In the genomic region with DNA sequence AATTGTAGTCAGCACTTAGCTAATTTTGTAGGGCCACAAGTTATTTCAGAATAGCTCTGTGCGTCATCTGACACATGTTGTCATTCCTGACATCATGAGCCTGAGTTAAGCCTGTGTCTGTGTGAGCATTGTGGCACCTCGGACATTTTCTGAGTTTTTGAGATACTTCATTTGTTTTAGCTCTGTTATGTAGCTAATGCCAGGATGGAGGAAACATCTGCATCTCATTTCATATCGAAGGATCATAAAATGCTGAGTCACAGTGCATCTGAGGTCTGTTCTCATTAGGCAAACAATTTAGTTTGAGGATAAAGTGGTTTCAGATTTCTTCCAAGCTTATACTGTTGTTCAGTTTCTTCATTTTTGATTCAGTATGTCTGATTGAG, we compare ENCODE assay signal across 16 mouse cellular contexts. TPM values are rescaled to one million over a fixed set of nuclear protein-coding genes. Genes with fewer than 3 reads are reported as not detected.
DNase-seq lines count a peak whose midpoint lies in the region; TF ChIP-seq lines count a peak whose summit lies in the region.
"Had no signal": no experiment of that assay in that cellular context is flagged by ENCODE, and none has a peak within 500 bp of the region (broad histone marks: within the 10 kb centered on the region; RNA-seq: fewer than 3 reads in every experiment).

No protein-coding gene starts in this region.

- H3K4me3 ChIP-seq in layer of hippocampus, adult 2 months: no peak overlapping the region
- peak overlapping the region; percentile 18 to 92 for H3K4me3 ChIP-seq in MEL (ENCODE audit: control insufficient read depth in 1 of 2, insufficient read depth in 1 of 2, low read depth in 2 of 2, low read length in 2 of 2)
- H3K4me3 ChIP-seq: hindbrain, embryonic 13.5 days; midbrain, embryonic 12.5 days; neural tube, embryonic 13.5 days had no signal

- H3K4me1 ChIP-seq in MEL (ENCODE audit: control insufficient read depth in 1 of 2, insufficient read depth in 2 of 2, low read length in 2 of 2): peaks cover 24 to 25% of the 10 kb centered on the region in 2 experiments

- no peaks in the 10 kb centered on the region for H3K27me3 ChIP-seq in MEL (ENCODE audit: control insufficient read depth in 1 of 2, insufficient read depth in 2 of 2, low read length in 2 of 2)
- H3K27me3 ChIP-seq: hindbrain, embryonic 13.5 days; midbrain, embryonic 12.5 days; neural tube, embryonic 13.5 days; Patski had no signal

- peaks cover 11 to 50% of the 10 kb centered on the region in 2 experiments for H3K36me3 ChIP-seq in MEL (ENCODE audit: control insufficient read depth in 1 of 2, insufficient read depth in 2 of 2, low read length in 2 of 2)

- no peaks in the 10 kb centered on the region for H3K9me3 ChIP-seq in MEL (replicated peaks; ENCODE audit: insufficient read depth, low read length)
- H3K9me3 ChIP-seq: hindbrain, embryonic 13.5 days; midbrain, embryonic 12.5 days; neural tube, embryonic 13.5 days had no signal

- DNase-seq in layer of hippocampus, adult 2 months (ENCODE audit: low spot score in 2 of 2): no peak
- no peak for DNase-seq in layer of hippocampus, adult 8-10 months (ENCODE audit: low spot score in 2 of 2)
- DNase-seq in MEL (ENCODE audit: low read depth, low spot score): peak; percentile 85
- peak; percentile 23 for DNase-seq in brain, adult 2 months (ENCODE audit: low read depth, low spot score)
- DNase-seq in induced T-regulatory cell, adult 2 months (ENCODE audit: low read depth): peak; percentile 30
- DNase-seq in urinary bladder, postnatal 14 days (ENCODE audit: low spot score): no peak
- DNase-seq in cerebellum, postnatal 4 days (ENCODE audit: low spot score in 2 of 2): no peak
- DNase-seq: adrenal gland, adult 8-10 months; cerebellum, adult 2 months; gastrocnemius, postnatal 14 days; right cerebral cortex, postnatal 14 days had no signal

- peak; percentile 69 to 75; a peak in 3 of 4 replicates for TF ChIP-seq EP300 in MEL (IDR thresholded peaks at IDR 0.05; ENCODE audit: low read depth in 1 of 2, low read length in 2 of 2)

- H3K9ac ChIP-seq in MEL (ENCODE audit: control insufficient read depth, low read depth, low read length, poor library complexity, severe bottlenecking): peak overlapping the region; percentile 48
- H3K9ac ChIP-seq: hindbrain, embryonic 13.5 days; midbrain, embryonic 12.5 days; neural tube, embryonic 13.5 days had no signal

- TF ChIP-seq CTCF in layer of hippocampus, adult 2 months (conservative IDR thresholded peaks at IDR 0.05): no peak
- TF ChIP-seq CTCF in MEL (IDR thresholded peaks at IDR 0.05 in 2 of 3, conservative IDR thresholded peaks at IDR 0.05 in 1 of 3; ENCODE audit: control insufficient read depth in 1 of 3, insufficient read depth in 1 of 3, low read depth in 2 of 3, low read length in 3 of 3, poor library complexity in 1 of 3, severe bottlenecking in 1 of 3): no peak

- TF ChIP-seq RAD21 in MEL (IDR thresholded peaks at IDR 0.05; ENCODE audit: low read depth, low read length): no peak

- no peak for TF ChIP-seq POLR2A in MEL (IDR thresholded peaks at IDR 0.05; ENCODE audit: control insufficient read depth in 1 of 2, insufficient read depth in 1 of 2, low read depth in 1 of 2, low read length in 2 of 2, poor library complexity in 1 of 2)

- H3K27ac ChIP-seq in layer of hippocampus, adult 2 months: 0 out of 2 replicates have a peak overlapping the region, but pooled peaks have one; percentile 54
- peak overlapping the region; percentile 65 for H3K27ac ChIP-seq in MEL (ENCODE audit: control insufficient read depth, low read depth, low read length)
- H3K27ac ChIP-seq: hindbrain, embryonic 13.5 days; kidney, postnatal 0 days; midbrain, embryonic 12.5 days; neural tube, embryonic 13.5 days had no signal

- peaks cover 21% of the 10 kb centered on the region for H3K79me2 ChIP-seq in MEL (ENCODE audit: control insufficient read depth, insufficient read depth, low read length, poor library complexity)

TF ChIP-seq in MEL, 35 proteins besides CTCF, POLR2A, EP300 and RAD21:
- no peak for TF ChIP-seq POLR2AphosphoS2 (IDR thresholded peaks at IDR 0.05; ENCODE audit: low read length)
- TF ChIP-seq ZC3H11A (IDR thresholded peaks at IDR 0.05; ENCODE audit: low read depth, low read length): no peak
- peak; percentile 22; the same call in 1 of the 2 replicates for TF ChIP-seq TCF12 (IDR thresholded peaks at IDR 0.05; ENCODE audit: low read depth, low read length)
- no peak for TF ChIP-seq ZKSCAN1 (IDR thresholded peaks at IDR 0.05; ENCODE audit: low read depth, low read length)
- peak; percentile 97 for TF ChIP-seq GABPA (IDR thresholded peaks at IDR 0.05; ENCODE audit: low read depth, low read length)
- TF ChIP-seq TAL1 (IDR thresholded peaks at IDR 0.05; ENCODE audit: low read length): peak; percentile 12; the same call in 1 of the 2 replicates
- peak; percentile 57; the same call in 1 of the 2 replicates for TF ChIP-seq MYC (IDR thresholded peaks at IDR 0.05; ENCODE audit: low read depth, low read length)
- TF ChIP-seq HCFC1 (IDR thresholded peaks at IDR 0.05; ENCODE audit: low read depth, low read length): no peak
- TF ChIP-seq ZMIZ1 (IDR thresholded peaks at IDR 0.05; ENCODE audit: low read depth, low read length): no peak
- TF ChIP-seq ETS1 (IDR thresholded peaks at IDR 0.05; ENCODE audit: low read depth, low read length): peak; percentile 91
- no peak for TF ChIP-seq MYB (IDR thresholded peaks at IDR 0.05; ENCODE audit: low read depth, low read length)
- peak; percentile 72; the same call in 1 of the 2 replicates for TF ChIP-seq SIN3A (IDR thresholded peaks at IDR 0.05; ENCODE audit: low read length)
- TF ChIP-seq MAX (IDR thresholded peaks at IDR 0.05; ENCODE audit: low read length): no peak
- peak; percentile 20; the same call in 1 of the 2 replicates for TF ChIP-seq NELFE (IDR thresholded peaks at IDR 0.05; ENCODE audit: low read depth, low read length)
- peak; percentile 40; the same call in 1 of the 2 replicates for TF ChIP-seq GATA1 (IDR thresholded peaks at IDR 0.05; ENCODE audit: low read depth, low read length)
- no peak for TF ChIP-seq NRF1 (IDR thresholded peaks at IDR 0.05; ENCODE audit: insufficient read depth, low read depth, low read length, poor library complexity, severe bottlenecking)
- no peak for TF ChIP-seq UBTF (IDR thresholded peaks at IDR 0.05; ENCODE audit: borderline replicate concordance, insufficient read depth, low read depth, low read length)
- TF ChIP-seq RCOR1 (IDR thresholded peaks at IDR 0.05; ENCODE audit: low read depth, low read length): peak; percentile 84
- TF ChIP-seq TBP (IDR thresholded peaks at IDR 0.05; ENCODE audit: low read depth, low read length): 0 out of 2 replicates have a peak, but pooled peaks have one; percentile 37
- no peak for TF ChIP-seq ELF1 (IDR thresholded peaks at IDR 0.05; ENCODE audit: low read depth, low read length)
- TF ChIP-seq MAFK (IDR thresholded peaks at IDR 0.05; ENCODE audit: borderline replicate concordance, low read depth, low read length): peak; percentile 84
- no peak for TF ChIP-seq USF1 (IDR thresholded peaks at IDR 0.05; ENCODE audit: low read depth, low read length)
- peak; percentile 72 for TF ChIP-seq MXI1 (IDR thresholded peaks at IDR 0.05; ENCODE audit: low read depth, low read length)
- no peak for TF ChIP-seq JUND (IDR thresholded peaks at IDR 0.05; ENCODE audit: low read depth, low read length)
- TF ChIP-seq MAZ (IDR thresholded peaks at IDR 0.05; ENCODE audit: low read depth, low read length): no peak
- no peak for TF ChIP-seq USF2 (IDR thresholded peaks at IDR 0.05; ENCODE audit: borderline replicate concordance in 1 of 2, insufficient read depth in 1 of 2, low read depth in 1 of 2, low read length in 2 of 2)
- no peak for TF ChIP-seq CHD1 (IDR thresholded peaks at IDR 0.05; ENCODE audit: low read depth, low read length)
- TF ChIP-seq BHLHE40 (IDR thresholded peaks at IDR 0.05; ENCODE audit: borderline replicate concordance, low read depth, low read length): no peak
- no peak for TF ChIP-seq ZNF384 (IDR thresholded peaks at IDR 0.05; ENCODE audit: low read depth, low read length)

RNA-seq across cellular contexts. Expression of a gene that starts 2.5 kb away (rescaled TPM):
- total RNA-seq in layer of hippocampus, adult 2 months (2021): 100 to 1,000 TPM; 193 to 201 TPM
- 100 to 1,000 TPM; 184 to 196 (median 194) TPM for total RNA-seq in layer of hippocampus, adult 8-10 months (2022)
- total RNA-seq in MEL (2012; rRNA removed): 189 and 207 TPM in 2 replicates
- 100 to 1,000 TPM in 1 of 2 experiments, not detected in 1; 307 TPM for polyA plus RNA-seq in MEL (2012; ENCODE audit: insufficient read depth in 1 of 2, insufficient read length in 2 of 2, low read depth in 1 of 2, low replicate concordance in 2 of 2, missing spikeins in 1 of 2)

Comparison
In these comparisons a context has a peak if more than half of its experiments do, and no peak if none do; other contexts are left out.
1. DNase-seq: peak in MEL (single experiment), brain, adult 2 months (single experiment) and induced T-regulatory cell, adult 2 months (single experiment); none in layer of hippocampus, adult 2 months (0 of 2), layer of hippocampus, adult 8-10 months (0 of 2), urinary bladder, postnatal 14 days (single experiment) and cerebellum, postnatal 4 days (0 of 2).